Mouse (Mus musculus) megakaryocyte, embryonic 14.5 days (primary cell): ENCODE results near the gene Col11a2.

ENCODE experiments used
- FLI1 ChIP-seq: IDR thresholded peaks from 2 replicates; pipeline ENCODE4 v1.6.1; 2012; ENCODE audit warnings: low read length, inconsistent platforms, mixed read lengths
- GATA1 ChIP-seq: IDR thresholded peaks from 3 replicates; pipeline ENCODE4 v1.6.1; 2012; ENCODE audit warnings: mixed read lengths, low read length, inconsistent platforms, borderline replicate concordance

DNA sequence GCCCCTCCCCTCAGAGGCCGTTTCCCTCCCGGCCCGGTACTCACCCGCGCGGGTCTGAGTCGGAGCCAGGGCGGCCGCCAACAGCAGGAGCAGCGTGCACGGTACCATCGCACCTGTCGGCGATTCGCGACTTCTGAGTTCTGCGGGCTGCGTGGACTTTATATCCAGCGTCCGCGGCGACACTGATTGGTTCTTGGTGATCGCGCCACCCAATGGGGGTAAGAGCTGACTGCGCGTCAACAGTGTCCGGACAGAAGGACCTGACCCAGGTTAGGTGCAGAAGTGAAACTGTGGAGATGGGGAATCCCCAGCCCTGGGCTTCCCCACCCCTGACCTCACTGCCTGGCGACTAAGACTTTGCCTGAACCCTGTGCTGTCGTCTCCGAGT, 39.1 kb upstream of the Col11a2 start, which contains the start of gene H2-K1:
- no peak for TF ChIP-seq FLI1
- TF ChIP-seq GATA1, result no peak
